Mouse (Mus musculus) liver, embryonic 14.5 days (tissue): ENCODE data around the gene Snx18.

ENCODE experiments used
- CTCF ChIP-seq: IDR thresholded peaks from 2 replicates; pipeline ENCODE4 v1.5.1; 2016; ENCODE audit warnings: antibody characterized with exemption, low read depth, control low read depth
- EP300 ChIP-seq: IDR thresholded peaks from 2 replicates; pipeline ENCODE4 v1.6.1; 2016; ENCODE audit warnings: antibody characterized with exemption, low read depth

DNA sequence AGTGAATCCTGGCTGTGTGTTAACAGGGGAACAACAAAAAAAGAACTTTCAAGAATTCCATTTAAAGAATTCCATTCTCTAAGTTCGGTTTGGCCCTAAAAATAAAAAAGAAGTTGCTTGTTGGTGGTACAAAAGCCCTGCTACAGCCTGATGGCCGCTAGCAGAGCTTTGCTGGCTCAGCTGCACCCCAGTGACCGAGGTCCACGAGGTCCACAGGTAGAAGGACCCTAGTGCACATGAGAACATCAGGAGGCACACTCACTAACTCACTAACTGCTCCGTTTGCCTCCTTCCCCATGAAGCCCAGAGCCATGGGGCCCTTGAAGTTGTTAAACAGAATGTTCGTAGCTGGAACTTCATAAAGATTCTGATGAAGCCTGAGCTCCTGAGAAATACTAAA, 14.0 kb downstream of the Snx18 start:
- no peak for TF ChIP-seq CTCF
- TF ChIP-seq EP300: no peak
